Mouse (Mus musculus) cerebral cortex, adult 2 months (tissue): ENCODE data around the gene Gpr180.

ENCODE experiments used
- WGBS: fragments of 180-500 bp; shearing (Covaris S2); methylation state at CpG from one replicate; pipeline ENCODE4 v1.1.7; 2018; 5-methylcytosine and 5-hydroxymethylcytosine counted together

Gpr180 gene

GRCm38 (mm10) chr14:118203031-118203430 is 66.1 kb downstream of the Gpr180 start:
- 80% methylated on average over 7 of the region's 7 CpGs for WGBS

- 83% methylated on average over 3 of the region's 3 CpGs for WGBS
These were observed 70.4 kb downstream of the Gpr180 start for GRCm38 (mm10) chr14:118207347-118207746.

- 18% methylated on average over 5 of the region's 5 CpGs for WGBS
These were observed 72.7 kb downstream of the Gpr180 start for GRCm38 (mm10) chr14:118209642-118210041.

GRCm38 (mm10) chr14:118212188-118212804 is 75.3 kb downstream of the Gpr180 start:
- WGBS = 64% methylated on average over 15 of the region's 15 CpGs
